ENCODE assay signal across 8 mouse cellular contexts in the genomic region with DNA sequence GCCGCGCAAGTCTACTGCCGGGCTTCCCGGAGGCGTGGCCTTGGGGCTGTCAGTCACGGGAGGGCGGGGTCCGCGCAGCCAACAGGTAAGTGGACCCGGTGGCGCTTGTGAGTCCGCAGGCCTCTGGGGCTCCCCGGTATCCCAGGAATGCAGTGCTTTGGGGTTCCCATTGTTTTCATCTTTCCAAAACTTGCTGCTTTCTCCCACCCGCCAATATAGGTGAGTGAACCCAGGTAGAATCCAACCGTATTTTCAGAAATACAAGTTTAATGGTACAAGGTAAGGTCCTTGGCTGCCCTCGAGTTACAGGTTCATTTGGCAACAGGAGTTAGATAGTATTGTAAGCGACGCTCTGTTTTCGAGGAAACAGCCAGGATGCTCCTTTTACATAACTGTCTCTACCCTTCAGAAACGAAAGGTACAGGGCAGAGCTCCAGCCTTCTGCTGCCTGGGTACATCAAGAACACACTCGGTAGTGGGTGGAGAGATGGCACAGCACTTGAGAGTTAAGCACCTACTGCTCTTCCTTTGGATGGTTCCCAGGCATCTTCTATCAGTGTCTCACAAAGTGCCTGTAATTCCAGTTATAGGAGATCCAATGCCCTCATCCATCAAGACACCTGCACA. TPM values are rescaled to one million over a fixed set of nuclear protein-coding genes. Genes with fewer than 3 reads are reported as not detected.
DNase-seq lines count a peak whose midpoint lies in the region; ATAC-seq lines count a peak whose summit lies in the region.

No protein-coding gene starts in this region.

- H3K36me3 ChIP-seq in hindbrain, embryonic 11.5 days (ENCODE audit: control insufficient read depth, insufficient read depth, low read length) = 0 out of 2 replicates have a peak, but pooled peaks cover 3% of the 10 kb centered on the region
- H3K36me3 ChIP-seq in liver, embryonic 11.5 days (ENCODE audit: control insufficient read depth, insufficient read depth, low read length) = peaks cover 10% of the 10 kb centered on the region
- peaks cover 6% of the 10 kb centered on the region; the same call in 1 of the 2 replicates for H3K36me3 ChIP-seq in stomach, embryonic 15.5 days

- H3K9ac ChIP-seq in hindbrain, embryonic 11.5 days (ENCODE audit: low read depth, low read length) = peak overlapping the region; percentile 19; the same call in 1 of the 2 replicates
- H3K9ac ChIP-seq in liver, embryonic 11.5 days (ENCODE audit: low read depth, low read length) = peak overlapping the region; percentile 60
- no peak overlapping the region; the same call in 1 of the 2 replicates for H3K9ac ChIP-seq in stomach, embryonic 15.5 days

- peak; percentile 77 for DNase-seq in cerebellum, adult 11-12 months
- DNase-seq in cerebellum, postnatal 4 days (ENCODE audit: low spot score in 2 of 2) = no peak
- peak; percentile 44 to 54 for DNase-seq in right cerebral cortex, adult 2 months (ENCODE audit: low spot score in 2 of 2)
- no peak for DNase-seq in right cerebral cortex, postnatal 14 days
- no peak for DNase-seq in hindbrain, embryonic 11.5 days (ENCODE audit: low spot score)
- no peak for DNase-seq in liver, embryonic 11.5 days (ENCODE audit: low spot score)
- DNase-seq in urinary bladder, postnatal 14 days (ENCODE audit: low spot score) = no peak

- no peak for ATAC-seq in hindbrain, embryonic 11.5 days (ENCODE audit: low FRiP score)
- no peak for ATAC-seq in liver, embryonic 11.5 days (replicated peaks; ENCODE audit: low FRiP score)
- ATAC-seq in stomach, embryonic 15.5 days (ENCODE audit: insufficient read depth, low FRiP score, low read depth) = no peak; the same call in 1 of the 2 replicates

- H3K9me3 ChIP-seq in hindbrain, embryonic 11.5 days (ENCODE audit: control insufficient read depth, low read length) = no peaks in the 10 kb centered on the region
- H3K9me3 ChIP-seq in liver, embryonic 11.5 days (ENCODE audit: control insufficient read depth, low read length) = no peaks in the 10 kb centered on the region
- H3K9me3 ChIP-seq in stomach, embryonic 15.5 days = no peaks in the 10 kb centered on the region

- H3K27ac ChIP-seq in hindbrain, embryonic 11.5 days (ENCODE audit: low read depth, low read length) = no peak overlapping the region
- no peak overlapping the region for H3K27ac ChIP-seq in liver, embryonic 11.5 days (ENCODE audit: low read depth, low read length)
- H3K27ac ChIP-seq in stomach, embryonic 15.5 days = no peak overlapping the region

- H3K4me3 ChIP-seq in hindbrain, embryonic 11.5 days (ENCODE audit: low read depth, low read length) = peak overlapping the region; percentile 44
- peak overlapping the region; percentile 63 for H3K4me3 ChIP-seq in liver, embryonic 11.5 days (ENCODE audit: low read depth, low read length)
- peak overlapping the region; percentile 57 for H3K4me3 ChIP-seq in stomach, embryonic 15.5 days (replicated peaks)

- 4% methylated on average over 20 of the region's 21 CpGs for WGBS in hindbrain, embryonic 11.5 days
- WGBS in liver, embryonic 11.5 days = 5% methylated on average over 21 of the region's 21 CpGs
- 4% methylated on average over 21 of the region's 21 CpGs for WGBS in stomach, embryonic 15.5 days

- no peaks in the 10 kb centered on the region for H3K27me3 ChIP-seq in hindbrain, embryonic 11.5 days (ENCODE audit: control insufficient read depth, insufficient read depth, low read length)
- no peaks in the 10 kb centered on the region for H3K27me3 ChIP-seq in liver, embryonic 11.5 days (replicated peaks; ENCODE audit: control insufficient read depth, insufficient read depth, low read length)
- no peaks in the 10 kb centered on the region for H3K27me3 ChIP-seq in stomach, embryonic 15.5 days (replicated peaks)

- peaks cover 3% of the 10 kb centered on the region; the same call in 1 of the 2 replicates for H3K4me1 ChIP-seq in hindbrain, embryonic 11.5 days (replicated peaks; ENCODE audit: control insufficient read depth, insufficient read depth, low read length)
- H3K4me1 ChIP-seq in liver, embryonic 11.5 days (replicated peaks; ENCODE audit: control insufficient read depth, insufficient read depth, low read length) = peaks cover 3% of the 10 kb centered on the region; the same call in 1 of the 2 replicates
- H3K4me1 ChIP-seq in stomach, embryonic 15.5 days = peaks cover 7% of the 10 kb centered on the region; the same call in 1 of the 2 replicates

- H3K4me2 ChIP-seq in hindbrain, embryonic 11.5 days (replicated peaks; ENCODE audit: low read depth, low read length) = peak overlapping the region; percentile 93
- peak overlapping the region; percentile 99 for H3K4me2 ChIP-seq in liver, embryonic 11.5 days
- peak overlapping the region; percentile 97 for H3K4me2 ChIP-seq in stomach, embryonic 15.5 days

RNA-seq across cellular contexts. Expression of a gene that starts 0.6 kb away (rescaled TPM):
- polyA plus RNA-seq in hindbrain, embryonic 11.5 days (2014; fragmentation: Nextera tagmentation; extraction: Ambion mirVana) = 4.5 and 5.2 TPM in 2 replicates
- 7.7 and 8.0 TPM in 2 replicates for polyA plus RNA-seq in liver, embryonic 11.5 days (2014; fragmentation: Nextera tagmentation; extraction: Ambion mirVana)
- 5.6 and 5.7 TPM in 2 replicates for polyA plus RNA-seq in stomach, embryonic 15.5 days (2015; fragmentation: Nextera tagmentation; extraction: Ambion mirVana)

RNA-seq across cellular contexts. Expression of a gene that starts 12.7 kb away (rescaled TPM):
- polyA plus RNA-seq in hindbrain, embryonic 11.5 days (2014; fragmentation: Nextera tagmentation; extraction: Ambion mirVana) = 80.7 and 103 TPM in 2 replicates
- polyA plus RNA-seq in liver, embryonic 11.5 days (2014; fragmentation: Nextera tagmentation; extraction: Ambion mirVana) = 71.0 and 74.6 TPM in 2 replicates
- 129 and 133 TPM in 2 replicates for polyA plus RNA-seq in stomach, embryonic 15.5 days (2015; fragmentation: Nextera tagmentation; extraction: Ambion mirVana)

RNA-seq across cellular contexts. Expression of a gene that starts 44.3 kb away (rescaled TPM):
- 0.21 and 0.56 TPM in 2 replicates for polyA plus RNA-seq in hindbrain, embryonic 11.5 days (2014; fragmentation: Nextera tagmentation; extraction: Ambion mirVana)
- not detected in 2 replicates for polyA plus RNA-seq in liver, embryonic 11.5 days (2014; fragmentation: Nextera tagmentation; extraction: Ambion mirVana)
- polyA plus RNA-seq in stomach, embryonic 15.5 days (2015; fragmentation: Nextera tagmentation; extraction: Ambion mirVana) = not detected in 2 replicates

RNA-seq across cellular contexts. Expression of a gene that starts 48.2 kb away (rescaled TPM):
- not detected in 2 replicates for polyA plus RNA-seq in hindbrain, embryonic 11.5 days (2014; fragmentation: Nextera tagmentation; extraction: Ambion mirVana)
- not detected in 2 replicates for polyA plus RNA-seq in liver, embryonic 11.5 days (2014; fragmentation: Nextera tagmentation; extraction: Ambion mirVana)
- polyA plus RNA-seq in stomach, embryonic 15.5 days (2015; fragmentation: Nextera tagmentation; extraction: Ambion mirVana) = not detected in 2 replicates

Comparison
In these comparisons a context has a peak if more than half of its experiments do, and no peak if none do; other contexts are left out.
1. DNase-seq: peak in cerebellum, adult 11-12 months (single experiment) and right cerebral cortex, adult 2 months (2 of 2); none in cerebellum, postnatal 4 days (0 of 2), right cerebral cortex, postnatal 14 days (single experiment), hindbrain, embryonic 11.5 days (single experiment), liver, embryonic 11.5 days (single experiment) and urinary bladder, postnatal 14 days (single experiment).
2. Peak in every context shown above with its lines, with median percentiles within 50 percentile points of each other: H3K4me2 ChIP-seq and H3K4me3 ChIP-seq.